Mouse (Mus musculus): ENCODE results near the gene Pogz. TPM values are rescaled to one million over a fixed set of nuclear protein-coding genes. Genes with fewer than 3 reads are reported as not detected.
"Not testable (repeated sequence)": the region's sequence is repeated elsewhere in the genome, so short reads cannot be mapped to it uniquely, and the experiment has no call there.

Pogz gene
- total and polyA plus RNA-seq, 2 experiments from 2014 or later = 5.8 to 22.3 TPM

GRCm38 (mm10) chr3:94924688-94925087 is 87.3 kb downstream of the Pogz start:
- no peaks in the 10 kb centered on the region for H3K9me3 ChIP-seq (replicated peaks; ENCODE audit: control insufficient read depth, low read length)
- no peak for ATAC-seq (ENCODE audit: insufficient read depth, low read depth)
- H3K9ac ChIP-seq (replicated peaks; ENCODE audit: low read depth, low read length) = no peak overlapping the region
- WGBS = 50% methylated on average over 8 of the region's 8 CpGs
- H3K36me3 ChIP-seq (replicated peaks; ENCODE audit: control insufficient read depth, insufficient read depth, low read length) = no peaks in the 10 kb centered on the region
- H3K4me1 ChIP-seq (ENCODE audit: control insufficient read depth, insufficient read depth) = no peaks in the 10 kb centered on the region
- no peak overlapping the region for H3K27ac ChIP-seq (ENCODE audit: low read depth)
- TF ChIP-seq CTCF (IDR thresholded peaks at IDR 0.05; ENCODE audit: low read depth) = no peak
- no peak for TF ChIP-seq EP300 (IDR thresholded peaks at IDR 0.05; ENCODE audit: low read depth)
- DNase-seq (ENCODE audit: low spot score) = no peak
- H3K27me3 ChIP-seq (ENCODE audit: control insufficient read depth, insufficient read depth, low read length) = no peaks in the 10 kb centered on the region
- no peak overlapping the region for H3K4me3 ChIP-seq (ENCODE audit: low read depth, low read length)
- no peak overlapping the region for H3K4me2 ChIP-seq (ENCODE audit: low read depth, low read length)

DNA sequence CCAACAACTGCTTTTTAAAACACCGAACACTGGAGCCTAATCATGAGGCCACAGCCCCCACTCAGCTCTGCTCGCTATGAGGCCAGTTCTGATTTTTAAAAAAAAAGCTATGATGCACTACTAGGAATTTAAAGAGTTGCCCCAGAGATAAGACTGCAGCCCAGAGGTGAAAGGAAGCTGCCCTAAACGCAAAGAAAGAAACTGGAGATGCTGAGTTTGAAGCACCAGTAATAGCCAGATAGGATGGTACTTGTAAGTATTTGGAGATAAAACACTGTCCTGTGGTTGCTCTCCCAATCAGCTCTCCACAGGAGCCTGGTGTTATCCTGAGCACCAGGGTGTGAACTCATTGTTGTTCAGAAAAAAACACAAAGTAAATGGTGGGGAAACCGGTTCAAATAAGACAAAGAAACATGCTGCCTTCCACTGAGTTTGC is 89.0 kb downstream of the Pogz start:
- 22% methylated on average over 4 of the region's 4 CpGs for WGBS
- H3K27ac ChIP-seq (ENCODE audit: low read depth); ATAC-seq (ENCODE audit: insufficient read depth, low read depth); H3K27me3 ChIP-seq (ENCODE audit: control insufficient read depth, insufficient read depth, low read length); H3K9me3 ChIP-seq (replicated peaks; ENCODE audit: control insufficient read depth, low read length); H3K36me3 ChIP-seq (replicated peaks; ENCODE audit: control insufficient read depth, insufficient read depth, low read length); H3K4me2 ChIP-seq (ENCODE audit: low read depth, low read length); H3K4me3 ChIP-seq (ENCODE audit: low read depth, low read length); H3K9ac ChIP-seq (replicated peaks; ENCODE audit: low read depth, low read length); H3K4me1 ChIP-seq (ENCODE audit: control insufficient read depth, insufficient read depth); DNase-seq (ENCODE audit: low spot score): not testable (repeated sequence)

GRCm38 (mm10) chr3:94928979-94929378 is 91.6 kb downstream of the Pogz start:
- H3K27ac ChIP-seq (ENCODE audit: low read depth); DNase-seq (ENCODE audit: low spot score); H3K9ac ChIP-seq (replicated peaks; ENCODE audit: low read depth, low read length); ATAC-seq (ENCODE audit: insufficient read depth, low read depth); H3K4me3 ChIP-seq (ENCODE audit: low read depth, low read length); H3K36me3 ChIP-seq (replicated peaks; ENCODE audit: control insufficient read depth, insufficient read depth, low read length); H3K27me3 ChIP-seq (ENCODE audit: control insufficient read depth, insufficient read depth, low read length); H3K9me3 ChIP-seq (replicated peaks; ENCODE audit: control insufficient read depth, low read length); H3K4me2 ChIP-seq (ENCODE audit: low read depth, low read length): not testable (repeated sequence)
- peaks cover 10% of the 10 kb centered on the region for H3K4me1 ChIP-seq (ENCODE audit: control insufficient read depth, insufficient read depth)
- 88% methylated on average over 4 of the region's 4 CpGs for WGBS

GRCm38 (mm10) chr3:94930386-94931266 is 93.3 kb downstream of the Pogz start:
- H3K9ac ChIP-seq (replicated peaks; ENCODE audit: low read depth, low read length); DNase-seq (ENCODE audit: low spot score); H3K27me3 ChIP-seq (ENCODE audit: control insufficient read depth, insufficient read depth, low read length); H3K4me2 ChIP-seq (ENCODE audit: low read depth, low read length); H3K4me3 ChIP-seq (ENCODE audit: low read depth, low read length); H3K9me3 ChIP-seq (replicated peaks; ENCODE audit: control insufficient read depth, low read length); H3K36me3 ChIP-seq (replicated peaks; ENCODE audit: control insufficient read depth, insufficient read depth, low read length); ATAC-seq (ENCODE audit: insufficient read depth, low read depth): not testable (repeated sequence)
- Histone ChIP-seq H3K27ac (ENCODE audit: low read depth) (peak overlapping the region; percentile 54), H3K4me1 (ENCODE audit: control insufficient read depth, insufficient read depth) (peaks cover 10% of the 10 kb centered on the region)
- WGBS = 49% methylated on average over 7 of the region's 7 CpGs

DNA sequence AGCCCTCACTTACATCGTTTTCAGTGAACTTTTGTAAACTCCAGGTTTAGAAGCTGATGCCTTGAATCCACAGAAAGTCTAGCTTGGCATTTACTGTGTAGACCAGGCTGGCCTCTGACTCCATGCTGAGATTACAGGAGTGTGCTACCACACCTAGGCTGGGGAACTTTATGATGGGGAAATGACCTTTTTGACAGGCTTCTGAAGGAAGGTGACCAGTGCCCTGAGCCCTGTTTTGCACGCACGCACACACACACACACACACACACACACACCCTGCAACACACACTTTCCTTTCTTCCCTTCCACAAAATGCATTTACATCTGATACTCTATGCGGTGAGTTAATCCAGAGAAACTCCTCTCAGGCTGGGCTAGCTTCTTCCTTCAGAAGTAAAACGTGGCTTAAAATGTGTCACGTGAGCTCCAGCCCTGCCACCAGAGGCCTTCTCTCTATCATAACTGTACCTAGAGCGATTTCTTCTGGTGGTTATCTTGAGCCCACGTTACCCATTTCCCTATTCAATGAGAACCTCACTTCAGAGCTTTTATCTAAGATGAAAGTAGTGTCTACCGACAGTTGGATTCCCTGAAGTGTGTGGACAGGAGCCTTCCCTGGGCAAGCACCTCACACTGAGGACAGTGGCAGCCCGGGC is 94.2 kb downstream of the Pogz start:
- not testable (repeated sequence) for H3K4me2 ChIP-seq (ENCODE audit: low read depth, low read length); H3K4me3 ChIP-seq (ENCODE audit: low read depth, low read length); DNase-seq (ENCODE audit: low spot score); H3K27me3 ChIP-seq (ENCODE audit: control insufficient read depth, insufficient read depth, low read length); H3K27ac ChIP-seq (ENCODE audit: low read depth); H3K9ac ChIP-seq (replicated peaks; ENCODE audit: low read depth, low read length); H3K9me3 ChIP-seq (replicated peaks; ENCODE audit: control insufficient read depth, low read length); ATAC-seq (ENCODE audit: insufficient read depth, low read depth); H3K36me3 ChIP-seq (replicated peaks; ENCODE audit: control insufficient read depth, insufficient read depth, low read length)
- WGBS = 71% methylated on average over 10 of the region's 10 CpGs
- peaks cover 10% of the 10 kb centered on the region for H3K4me1 ChIP-seq (ENCODE audit: control insufficient read depth, insufficient read depth)

Other genes starting within 250 kb of the Pogz start
- gene Gm10972, start 194.5 kb upstream of the Pogz start, total RNA-seq (2014; rRNA removed; ENCODE audit: low replicate concordance) = not detected in 2 replicates
- gene Gm10972, start 194.5 kb upstream of the Pogz start, polyA plus RNA-seq (2015; fragmentation: Nextera tagmentation; extraction: Ambion mirVana) = not detected in 2 replicates
- 12.9 and 29.0 TPM in 2 replicates for gene Tuft1, start 178.7 kb upstream of the Pogz start, total RNA-seq (2014; rRNA removed; ENCODE audit: low replicate concordance)
- 3.1 and 4.8 TPM in 2 replicates for gene Tuft1, start 178.7 kb upstream of the Pogz start, polyA plus RNA-seq (2015; fragmentation: Nextera tagmentation; extraction: Ambion mirVana)
- 10.7 and 42.5 TPM in 2 replicates for gene Selenbp2, start 144.0 kb upstream of the Pogz start, total RNA-seq (2014; rRNA removed; ENCODE audit: low replicate concordance)
- 3.7 and 4.6 TPM in 2 replicates for gene Selenbp2, start 144.0 kb upstream of the Pogz start, polyA plus RNA-seq (2015; fragmentation: Nextera tagmentation; extraction: Ambion mirVana)
- 0.04 and 0.89 TPM in 2 replicates for gene Cgn, start 51.1 kb upstream of the Pogz start, total RNA-seq (2014; rRNA removed; ENCODE audit: low replicate concordance)
- gene Cgn, start 51.1 kb upstream of the Pogz start, polyA plus RNA-seq (2015; fragmentation: Nextera tagmentation; extraction: Ambion mirVana) = 0.51 and 0.73 TPM in 2 replicates
- gene Psmb4, start 49.4 kb downstream of the Pogz start, total RNA-seq (2014; rRNA removed; ENCODE audit: low replicate concordance) = 256 and 302 TPM in 2 replicates
- 274 and 296 TPM in 2 replicates for gene Psmb4, start 49.4 kb downstream of the Pogz start, polyA plus RNA-seq (2015; fragmentation: Nextera tagmentation; extraction: Ambion mirVana)
- gene Selenbp1, start 95.5 kb downstream of the Pogz start, total RNA-seq (2014; rRNA removed; ENCODE audit: low replicate concordance) = 183 and 212 TPM in 2 replicates
- gene Selenbp1, start 95.5 kb downstream of the Pogz start, polyA plus RNA-seq (2015; fragmentation: Nextera tagmentation; extraction: Ambion mirVana) = 101 and 112 TPM in 2 replicates
- gene Rfx5, start 116.5 kb downstream of the Pogz start, total RNA-seq (2014; rRNA removed; ENCODE audit: low replicate concordance) = 3.9 and 8.6 TPM in 2 replicates
- gene Rfx5, start 116.5 kb downstream of the Pogz start, polyA plus RNA-seq (2015; fragmentation: Nextera tagmentation; extraction: Ambion mirVana) = 2.3 and 2.7 TPM in 2 replicates
- gene Pi4kb, start 137.2 kb downstream of the Pogz start, total RNA-seq (2014; rRNA removed; ENCODE audit: low replicate concordance) = 44.4 and 47.2 TPM in 2 replicates
- gene Pi4kb, start 137.2 kb downstream of the Pogz start, polyA plus RNA-seq (2015; fragmentation: Nextera tagmentation; extraction: Ambion mirVana) = 12.6 and 13.7 TPM in 2 replicates
- gene Zfp687, start 177.9 kb downstream of the Pogz start, total RNA-seq (2014; rRNA removed; ENCODE audit: low replicate concordance) = 15.0 and 28.5 TPM in 2 replicates
- 8.1 and 8.3 TPM in 2 replicates for gene Zfp687, start 177.9 kb downstream of the Pogz start, polyA plus RNA-seq (2015; fragmentation: Nextera tagmentation; extraction: Ambion mirVana)
- 190 and 210 TPM in 2 replicates for gene Psmd4, start 205.0 kb downstream of the Pogz start, total RNA-seq (2014; rRNA removed; ENCODE audit: low replicate concordance)
- gene Psmd4, start 205.0 kb downstream of the Pogz start, polyA plus RNA-seq (2015; fragmentation: Nextera tagmentation; extraction: Ambion mirVana) = 205 and 208 TPM in 2 replicates